Mouse (Mus musculus) small intestine, adult 2 months (tissue): ENCODE results near the gene Ski. TPM values are rescaled to one million over a fixed set of nuclear protein-coding genes. Genes with fewer than 3 reads are reported as not detected.

Experiments used
- H3K27ac ChIP-seq: fragments of 200-500 bp; 2 replicates; pipeline ENCODE4 v1.5.1; 2012; ENCODE audit warnings: low read depth, low read length, control low read depth, inconsistent platforms; ENCODE audit not compliant: insufficient read depth
- H3K27me3 ChIP-seq: fragments of 200-500 bp; 2 replicates; pipeline ENCODE4 v1.6.1; 2012; ENCODE audit warnings: mild to moderate bottlenecking, moderate library complexity, low read length, inconsistent platforms; ENCODE audit not compliant: control insufficient read depth, insufficient read depth
- H3K36me3 ChIP-seq: fragments of 200-500 bp; 2 replicates; pipeline ENCODE4 v1.6.1; 2012; ENCODE audit warnings: mild to moderate bottlenecking, low read length, control low read depth, inconsistent platforms; ENCODE audit not compliant: control insufficient read depth, insufficient read depth
- H3K4me1 ChIP-seq: fragments of 200-500 bp; 2 replicates; pipeline ENCODE4 v1.6.1; 2012; ENCODE audit warnings: low read length, inconsistent platforms, mixed read lengths; ENCODE audit not compliant: control insufficient read depth, insufficient read depth, insufficient read length
- H3K4me3 ChIP-seq: fragments of 200-500 bp; 2 replicates; pipeline ENCODE4 v1.5.1; 2012; ENCODE audit warnings: low read depth, mild to moderate bottlenecking, control low read depth, inconsistent platforms, low read length, moderate library complexity
- CTCF ChIP-seq: fragments of 200-500 bp; IDR thresholded peaks from 2 replicates; pipeline ENCODE4 v1.5.1; 2012; ENCODE audit warnings: low read depth, mild to moderate bottlenecking, control low read depth, inconsistent platforms, low read length, moderate library complexity, mixed read lengths; ENCODE audit not compliant: insufficient replicate concordance, insufficient read length; ENCODE audit errors: extremely low read depth
- POLR2A ChIP-seq: fragments of 200-500 bp; IDR thresholded peaks from 2 replicates; pipeline ENCODE4 v1.6.1; 2012; ENCODE audit warnings: low read depth, mild to moderate bottlenecking, control low read depth, inconsistent platforms, low read length, moderate library complexity
- WGBS: fragments of 180-500 bp; shearing (Covaris S2); methylation state at CpG from one replicate; pipeline ENCODE4 v1.1.7; 2018; 5-methylcytosine and 5-hydroxymethylcytosine counted together
- polyA plus RNA-seq: library from polyadenylated mRNA; depleted of rRNA; stranded (reverse); fragments of >200 nt; gene quantifications from 2 replicates; pipeline ENCODE4 v1.2.3, GENCODE M21; 2012

The Ski gene
- polyA plus RNA-seq, 1 experiment: 48.0 TPM

- Histone ChIP-seq H3K4me1 (peaks cover 55% of the 10 kb centered on the region), H3K27me3 (no peaks in the 10 kb centered on the region), H3K4me3 (no peak overlapping the region), H3K27ac (no peak overlapping the region), H3K36me3 (peaks cover 8% of the 10 kb centered on the region)
- TF ChIP-seq POLR2A: no peak
- TF ChIP-seq CTCF: no peak
- WGBS: 18% methylated on average over 6 of the region's 6 CpGs
Measured at GRCm38 (mm10) chr4:155197726-155198125, 24.7 kb downstream of the Ski start.

- WGBS: 27% methylated on average over 9 of the region's 9 CpGs
Measured at GRCm38 (mm10) chr4:155195204-155195603, 27.2 kb downstream of the Ski start.

GRCm38 (mm10) chr4:155190275-155190674, 32.1 kb downstream of the Ski start:
- peaks cover 53% of the 10 kb centered on the region for H3K4me1 ChIP-seq
- no peak for TF ChIP-seq POLR2A
- TF ChIP-seq CTCF: no peak
- 77% methylated on average over 7 of the region's 7 CpGs for WGBS
- no peak overlapping the region for H3K4me3 ChIP-seq
- no peaks in the 10 kb centered on the region for H3K27me3 ChIP-seq
- H3K27ac ChIP-seq: no peak overlapping the region
- peaks cover 6% of the 10 kb centered on the region; the same call in 1 of the 2 replicates for H3K36me3 ChIP-seq

More at GRCm38 (mm10) chr4:155195204-155195603, 27.2 kb downstream of the Ski start:
- Histone ChIP-seq H3K27ac (peak overlapping the region; percentile 24; the same call in 1 of the 2 replicates), H3K27me3 (no peaks in the 10 kb centered on the region), H3K4me3 (no peak overlapping the region), H3K36me3 (peaks cover 8% of the 10 kb centered on the region), H3K4me1 (peaks cover 50% of the 10 kb centered on the region)
- TF ChIP-seq POLR2A (no peak), CTCF (no peak)

DNA sequence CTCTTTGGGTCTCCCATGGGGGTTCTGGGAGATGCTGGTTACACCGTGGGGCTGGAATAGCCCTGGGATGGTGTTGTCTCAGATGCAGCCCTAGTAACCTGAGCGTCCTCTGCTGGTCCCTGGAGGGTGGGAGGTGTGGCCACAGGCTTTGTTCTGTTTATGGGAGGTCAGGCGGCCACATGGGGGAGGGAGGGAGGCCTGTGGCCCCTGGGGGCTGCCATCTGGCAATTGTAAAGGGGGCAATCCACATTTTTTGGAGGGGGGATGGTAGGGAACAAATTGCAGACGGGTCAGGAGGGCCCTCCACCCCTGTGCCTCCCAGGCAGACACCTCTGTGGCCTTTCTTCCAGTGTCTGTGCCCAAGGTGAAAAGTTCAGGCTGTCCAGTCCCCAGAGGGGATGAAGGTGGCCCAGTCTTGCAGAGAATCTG, 32.7 kb downstream of the Ski start:
- WGBS: 40% methylated on average over 4 of the region's 4 CpGs
- no peak overlapping the region for H3K27ac ChIP-seq
- H3K4me1 ChIP-seq: peaks cover 49% of the 10 kb centered on the region

DNA sequence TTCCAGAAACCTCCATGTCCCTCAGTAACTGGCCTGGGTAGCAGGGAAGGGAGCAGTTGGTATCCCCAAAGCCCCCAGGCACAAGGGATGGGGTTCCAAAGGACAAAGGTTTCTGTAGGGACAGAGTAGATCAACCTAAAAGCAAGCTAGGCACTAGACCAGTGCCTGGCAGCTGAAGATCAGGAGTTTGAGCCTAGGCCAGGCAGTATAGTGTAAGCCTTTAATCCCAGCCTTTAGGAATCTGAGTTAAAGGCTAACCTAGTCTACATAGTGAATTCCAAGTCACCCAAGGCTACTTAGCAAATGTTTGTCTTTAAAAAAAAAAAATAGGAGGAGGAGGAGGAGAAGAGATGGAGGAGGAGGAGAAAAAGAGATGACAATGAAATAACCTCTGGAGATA, 33.6 kb downstream of the Ski start:
- no peaks in the 10 kb centered on the region for H3K27me3 ChIP-seq
- H3K36me3 ChIP-seq: peaks cover 6% of the 10 kb centered on the region; the same call in 1 of the 2 replicates
- H3K27ac ChIP-seq: no peak overlapping the region
- no peak overlapping the region for H3K4me3 ChIP-seq
- no peak for TF ChIP-seq POLR2A
- no peak for TF ChIP-seq CTCF
- H3K4me1 ChIP-seq: peaks cover 49% of the 10 kb centered on the region

More for the DNA sequence above, 32.7 kb downstream of the Ski start:
- Histone ChIP-seq H3K36me3 (peaks cover 6% of the 10 kb centered on the region; the same call in 1 of the 2 replicates), H3K27me3 (no peaks in the 10 kb centered on the region), H3K4me3 (no peak overlapping the region)
- TF ChIP-seq CTCF (no peak), POLR2A (no peak)

GRCm38 (mm10) chr4:155188341-155188740, 34.1 kb downstream of the Ski start:
- 14% methylated on average over 8 of the region's 8 CpGs for WGBS
- Histone ChIP-seq H3K27me3 (no peaks in the 10 kb centered on the region), H3K27ac (no peak overlapping the region), H3K36me3 (peaks cover 3% of the 10 kb centered on the region; the same call in 1 of the 2 replicates), H3K4me3 (no peak overlapping the region), H3K4me1 (peaks cover 46% of the 10 kb centered on the region)
- TF ChIP-seq POLR2A (no peak), CTCF (no peak)

DNA sequence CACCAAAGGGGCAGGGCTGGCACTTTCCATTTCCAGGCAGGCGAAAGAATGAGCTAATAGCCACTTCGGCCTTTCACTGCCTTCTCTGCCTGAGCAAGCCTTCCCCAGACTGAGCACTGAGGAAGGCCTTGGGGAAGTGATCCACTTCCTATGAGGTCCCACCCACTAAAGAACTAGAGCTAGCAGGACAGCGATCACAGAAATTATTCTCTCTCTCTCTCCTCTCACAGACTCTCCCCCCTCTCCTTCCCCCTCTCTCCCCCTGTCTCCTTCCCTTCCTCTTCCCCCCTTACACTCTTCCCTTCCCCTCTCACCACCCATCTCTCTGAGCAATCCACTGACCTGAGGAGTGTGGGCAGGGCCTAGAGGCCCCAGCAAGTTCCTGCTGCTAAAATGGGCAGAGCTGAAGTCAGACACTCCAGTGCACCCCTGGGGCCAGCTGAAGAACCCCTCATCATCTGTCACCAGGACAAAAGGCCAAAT, 35.2 kb downstream of the Ski start:
- peaks cover 40% of the 10 kb centered on the region for H3K4me1 ChIP-seq
- H3K4me3 ChIP-seq: no peak overlapping the region
- no peaks in the 10 kb centered on the region for H3K27me3 ChIP-seq
- H3K36me3 ChIP-seq: no peaks in the 10 kb centered on the region
- 66% methylated on average over 3 of the region's 3 CpGs for WGBS
- TF ChIP-seq CTCF: no peak
- TF ChIP-seq POLR2A: no peak
- no peak overlapping the region for H3K27ac ChIP-seq
